Mouse (Mus musculus) CH12.LX (cell line): ENCODE measurements around the gene Aldh2.

Source experiments
- CHD1 ChIP-seq: IDR thresholded peaks from 2 replicates; pipeline ENCODE4 v1.6.1; 2012; ENCODE audit warnings: low read depth, low read length, improper control_type of control experiment, inconsistent platforms
- CTCF ChIP-seq, 2 experiments: IDR thresholded peaks in 1 of 2; conservative IDR thresholded peaks in 1 of 2; 2 replicates each; pipeline ENCODE4 v1.5.1; 2011 to 2012; ENCODE audit warnings: low read depth in 2 of 2, low read length in 2 of 2, improper control_type of control experiment in 1 of 2, inconsistent platforms in 1 of 2, mild to moderate bottlenecking in 1 of 2, moderate library complexity in 1 of 2
- EP300 ChIP-seq: IDR thresholded peaks from 2 replicates; pipeline ENCODE4 v1.6.1; 2011; ENCODE audit warnings: low read length, improper control_type of control experiment
- JUND ChIP-seq: conservative IDR thresholded peaks from 2 replicates; pipeline ENCODE4 v1.6.1; 2011; ENCODE audit warnings: low read depth, low read length, improper control_type of control experiment
- MAFK ChIP-seq: IDR thresholded peaks from 2 replicates; pipeline ENCODE4 v1.6.1; 2011; ENCODE audit warnings: low read length, improper control_type of control experiment; ENCODE audit not compliant: insufficient replicate concordance
- NELFE ChIP-seq: IDR thresholded peaks from 2 replicates; pipeline ENCODE4 v1.6.1; 2011; ENCODE audit warnings: low read depth, low read length, improper control_type of control experiment
- POLR2A ChIP-seq: IDR thresholded peaks from 2 replicates; pipeline ENCODE4 v1.6.1; 2011; ENCODE audit warnings: low read depth, mild to moderate bottlenecking, improper control_type of control experiment, low read length
- SIN3A ChIP-seq: IDR thresholded peaks from 2 replicates; pipeline ENCODE4 v1.6.1; 2012; ENCODE audit warnings: low read length, improper control_type of control experiment, inconsistent platforms
- SMC3 ChIP-seq: IDR thresholded peaks from 2 replicates; pipeline ENCODE4 v1.6.1; 2011; ENCODE audit warnings: low read depth, low read length, improper control_type of control experiment
- USF1 ChIP-seq: IDR thresholded peaks from 2 replicates; pipeline ENCODE4 v1.6.1; 2014; ENCODE audit warnings: low read depth, mild to moderate bottlenecking, inconsistent platforms, low read length, improper control_type of control experiment
- USF2 ChIP-seq: conservative IDR thresholded peaks from 2 replicates; pipeline ENCODE4 v1.6.1; 2011; ENCODE audit warnings: low read depth, low read length, improper control_type of control experiment
- ZKSCAN1 ChIP-seq: IDR thresholded peaks from 2 replicates; pipeline ENCODE4 v1.6.1; 2012; ENCODE audit warnings: low read depth, inconsistent platforms, low read length, improper control_type of control experiment, borderline replicate concordance
- ZNF384 ChIP-seq: IDR thresholded peaks from 2 replicates; pipeline ENCODE4 v1.6.1; 2012; ENCODE audit warnings: low read depth, low read length, improper control_type of control experiment, inconsistent platforms

- TF ChIP-seq POLR2A = no peak
- TF ChIP-seq CHD1 = no peak
- no peak for TF ChIP-seq CTCF (conservative IDR thresholded peaks at IDR 0.05 in 1 of 2, IDR thresholded peaks at IDR 0.05 in 1 of 2; ENCODE audit: low read depth in 2 of 2, low read length in 2 of 2)
- no peak for TF ChIP-seq SIN3A
- no peak for TF ChIP-seq NELFE
- TF ChIP-seq USF2 = no peak
- TF ChIP-seq USF1 = no peak
- TF ChIP-seq SMC3 = no peak
- no peak for TF ChIP-seq JUND
- TF ChIP-seq EP300 = no peak
- TF ChIP-seq ZKSCAN1 = no peak
- TF ChIP-seq ZNF384 = no peak
- TF ChIP-seq MAFK = no peak
These were observed 27.5 kb downstream of the Aldh2 start for GRCm38 (mm10) chr5:121566035-121566681.
